Mouse (Mus musculus): ENCODE results near the gene Fgfr1op2. TPM values are rescaled to one million over a fixed set of nuclear protein-coding genes. Genes with fewer than 3 reads are reported as not detected.

Gene Fgfr1op2
- total and polyA plus RNA-seq, 2 experiments from 2014 or later = 22.3 to 45.9 TPM

DNA sequence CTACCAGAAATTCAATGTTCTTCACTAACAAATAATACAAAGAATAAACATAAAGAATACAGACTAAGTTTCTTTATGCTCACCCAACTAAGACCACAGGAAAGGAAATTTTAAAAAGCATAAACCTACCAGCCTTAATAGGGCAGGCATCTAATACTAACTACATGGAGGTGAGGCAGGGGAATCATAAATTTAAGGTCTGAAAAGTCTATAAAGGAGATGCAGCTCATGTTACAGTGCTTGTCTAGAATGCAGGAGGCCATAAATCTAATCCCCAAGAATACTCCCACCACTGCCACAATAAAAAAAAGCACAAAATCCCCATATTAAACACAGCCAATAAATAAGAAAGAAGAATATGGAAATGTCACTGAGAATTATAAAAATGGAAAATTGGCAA lies 4.9 kb upstream of the Fgfr1op2 start:
- no peak for TF ChIP-seq CTCF (IDR thresholded peaks at IDR 0.05; ENCODE audit: low read depth)
- peaks cover 16% of the 10 kb centered on the region for H3K4me1 ChIP-seq (ENCODE audit: insufficient read depth, low read length)
- H3K27me3 ChIP-seq (ENCODE audit: insufficient read depth, low read length) = no peaks in the 10 kb centered on the region
- H3K4me3 ChIP-seq (ENCODE audit: low read length) = no peak overlapping the region
- H3K4me2 ChIP-seq (ENCODE audit: low read depth, low read length) = no peak overlapping the region
- no peaks in the 10 kb centered on the region for H3K9me3 ChIP-seq (ENCODE audit: low read length)
- H3K36me3 ChIP-seq (ENCODE audit: insufficient read depth, low read length) = no peaks in the 10 kb centered on the region
- DNase-seq (ENCODE audit: low spot score) = no peak
- H3K27ac ChIP-seq = no peak overlapping the region
- ATAC-seq = no peak
- no peak overlapping the region for H3K9ac ChIP-seq (replicated peaks; ENCODE audit: low read length)

DNA sequence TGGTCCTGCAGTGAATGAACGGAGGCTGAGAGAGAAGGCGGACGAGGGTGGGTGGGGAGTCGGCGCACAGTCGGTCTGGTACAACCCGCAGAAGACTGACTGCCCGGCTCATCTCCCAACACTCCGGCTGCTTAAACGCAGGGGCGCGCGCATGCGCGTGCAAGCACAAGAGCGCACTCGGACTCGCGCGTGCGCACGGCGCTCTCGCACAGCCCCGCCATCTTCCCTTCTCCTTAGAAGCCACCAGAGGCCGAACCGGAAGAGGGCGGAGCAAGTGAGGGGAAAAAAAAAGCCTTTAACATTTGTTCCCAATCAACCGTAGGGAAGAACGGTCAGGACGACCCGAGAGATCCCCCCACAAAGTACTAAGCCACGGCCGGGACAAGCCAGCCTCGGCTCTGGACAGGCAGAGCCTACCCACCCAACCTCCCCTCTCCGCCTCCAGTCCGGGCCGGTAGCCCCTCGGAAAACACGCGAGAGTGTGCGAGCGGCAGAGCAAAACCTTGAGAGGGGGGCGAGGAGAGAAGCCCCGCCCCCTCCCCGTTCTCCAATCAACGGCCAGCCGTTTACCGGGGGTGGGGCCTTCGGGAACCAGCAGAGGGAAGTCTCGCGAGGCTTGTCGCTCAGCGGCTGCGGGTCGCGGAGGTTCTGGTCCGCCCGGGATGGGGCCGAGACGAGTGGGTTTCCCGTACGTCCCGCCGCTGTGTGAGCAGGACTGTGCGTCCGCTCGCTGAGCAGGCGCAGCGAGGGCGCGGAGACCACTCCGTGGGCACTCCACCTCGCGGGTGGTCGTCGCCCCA lies 507 bp downstream of the Fgfr1op2 start, which contains the start of gene Ints13:
Gene Ints13, minus strand, starts transcription at position 526 of the 800 bp plus-strand sequence.
- under 1% methylated on average over 77 of the region's 77 CpGs for WGBS
- H3K9me3 ChIP-seq (ENCODE audit: low read length) = no peaks in the 10 kb centered on the region
- 0 out of 2 replicates have a peak, but pooled peaks have one; percentile 25 for TF ChIP-seq CTCF (IDR thresholded peaks at IDR 0.05; ENCODE audit: low read depth)

DNA sequence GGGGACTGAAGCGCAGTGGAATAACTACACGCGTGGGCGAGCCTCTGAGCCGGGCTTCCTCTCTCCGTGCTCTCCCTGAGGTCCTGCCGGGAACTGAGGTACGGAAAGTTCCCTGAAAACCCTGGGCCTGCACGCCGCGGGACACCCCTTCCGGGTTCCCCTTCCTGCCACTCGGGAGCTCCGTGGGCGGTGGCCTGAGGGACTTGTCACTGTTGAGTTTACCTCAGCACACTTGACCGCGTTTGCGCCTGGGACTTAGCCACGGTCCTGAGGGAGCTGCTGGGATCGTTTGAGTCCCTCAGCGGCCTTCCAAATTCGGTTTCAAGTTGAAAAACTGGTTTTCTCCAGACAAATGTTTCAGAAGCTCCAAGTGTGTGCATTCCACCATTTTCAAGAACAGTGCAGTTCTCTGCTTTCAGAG lies 1.1 kb downstream of the Fgfr1op2 start:
- H3K36me3 ChIP-seq (ENCODE audit: insufficient read depth, low read length) = no peaks in the 10 kb centered on the region
- H3K4me1 ChIP-seq (ENCODE audit: insufficient read depth, low read length) = peaks cover 16% of the 10 kb centered on the region
- H3K4me3 ChIP-seq (ENCODE audit: low read length) = peak overlapping the region; percentile 77
- 2% methylated on average over 22 of the region's 22 CpGs for WGBS
- peak; percentile 71 for DNase-seq (ENCODE audit: low spot score)
- H3K4me2 ChIP-seq (ENCODE audit: low read depth, low read length) = peak overlapping the region; percentile 80
- H3K9ac ChIP-seq (replicated peaks; ENCODE audit: low read length) = peak overlapping the region; percentile 79
- peak overlapping the region; percentile 99 for H3K27ac ChIP-seq
- TF ChIP-seq CTCF (IDR thresholded peaks at IDR 0.05; ENCODE audit: low read depth) = no peak
- H3K9me3 ChIP-seq (ENCODE audit: low read length) = no peaks in the 10 kb centered on the region
- no peaks in the 10 kb centered on the region for H3K27me3 ChIP-seq (ENCODE audit: insufficient read depth, low read length)
- peak; percentile 58 for ATAC-seq

More for the DNA sequence above, 507 bp downstream of the Fgfr1op2 start, which contains the start of gene Ints13:
- peak within 1 kb of the TSS; percentile 77 for H3K4me3 ChIP-seq (ENCODE audit: low read length)
- peaks cover 16% of the 10 kb centered on the region for H3K4me1 ChIP-seq (ENCODE audit: insufficient read depth, low read length)
- H3K4me2 ChIP-seq (ENCODE audit: low read depth, low read length) = peak within 1 kb of the TSS; percentile 80
- ATAC-seq (peak; percentile 98), DNase-seq (ENCODE audit: low spot score) (peak; percentile 99)
- no peaks in the 10 kb centered on the region for H3K27me3 ChIP-seq (ENCODE audit: insufficient read depth, low read length)
- H3K9ac ChIP-seq (replicated peaks; ENCODE audit: low read length) = peak within 1 kb of the TSS; percentile 79
- no peaks in the 10 kb centered on the region for H3K36me3 ChIP-seq (ENCODE audit: insufficient read depth, low read length)
- peak within 1 kb of the TSS; percentile 99 for H3K27ac ChIP-seq

DNA sequence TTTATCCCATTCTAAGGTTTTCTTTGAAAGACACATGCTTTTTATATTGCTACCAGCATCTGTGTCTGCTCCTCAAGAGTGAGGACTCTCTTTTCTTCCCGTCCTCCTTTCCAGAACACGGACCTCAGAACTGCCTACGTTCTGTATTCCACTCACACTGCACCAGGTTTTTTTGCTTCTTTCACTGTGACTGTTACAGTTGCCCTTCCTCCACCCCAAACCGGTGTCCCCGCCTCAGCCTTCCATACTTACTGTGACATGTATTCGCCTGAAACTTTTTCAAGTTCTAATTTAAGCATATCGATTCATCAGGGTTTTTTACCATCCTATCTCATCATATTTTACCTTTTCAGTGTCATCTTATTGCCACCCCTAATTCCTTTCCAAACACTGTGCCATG lies 1.6 kb downstream of the Fgfr1op2 start:
- Histone ChIP-seq H3K27ac (peak overlapping the region; percentile 99), H3K9me3 (ENCODE audit: low read length) (no peaks in the 10 kb centered on the region), H3K27me3 (ENCODE audit: insufficient read depth, low read length) (no peaks in the 10 kb centered on the region), H3K4me1 (ENCODE audit: insufficient read depth, low read length) (peaks cover 16% of the 10 kb centered on the region), H3K36me3 (ENCODE audit: insufficient read depth, low read length) (no peaks in the 10 kb centered on the region), H3K4me2 (ENCODE audit: low read depth, low read length) (peak overlapping the region; percentile 80), H3K4me3 (ENCODE audit: low read length) (peak overlapping the region; percentile 77), H3K9ac (replicated peaks; ENCODE audit: low read length) (peak overlapping the region; percentile 79)
- WGBS = 10% methylated on average over 7 of the region's 7 CpGs
- ATAC-seq (no peak), DNase-seq (ENCODE audit: low spot score) (peak; percentile 45)
- no peak for TF ChIP-seq CTCF (IDR thresholded peaks at IDR 0.05; ENCODE audit: low read depth)

DNA sequence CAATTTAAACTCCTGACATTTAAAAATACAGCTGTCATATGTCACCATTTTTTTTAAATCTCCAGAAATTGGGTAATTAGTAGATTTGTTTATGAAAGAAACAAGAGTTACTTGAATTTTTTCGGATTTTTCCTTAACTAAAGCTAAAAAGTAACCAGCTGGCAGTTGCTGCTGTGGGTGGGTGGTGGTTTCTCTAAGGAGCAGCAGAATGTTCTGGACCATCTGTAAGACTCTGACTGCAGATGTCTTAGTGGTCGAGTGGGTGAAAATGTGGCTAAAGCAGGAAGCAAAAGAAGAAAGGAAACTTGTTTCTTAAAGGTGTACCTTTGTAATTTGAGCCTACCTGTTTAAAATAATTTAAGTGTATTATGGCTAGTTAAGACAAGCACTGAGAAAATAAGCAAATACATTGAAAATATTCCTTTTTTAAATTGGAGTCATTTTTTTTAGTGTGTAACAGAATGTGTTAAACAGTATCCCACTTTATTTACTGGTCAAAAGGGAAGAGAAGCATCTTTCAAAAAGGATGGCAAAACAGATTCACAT lies 3.5 kb downstream of the Fgfr1op2 start:
- no peak for ATAC-seq
- peaks cover 12% of the 10 kb centered on the region for H3K4me1 ChIP-seq (ENCODE audit: insufficient read depth, low read length)
- WGBS = 34% methylated on average over 2 of the region's 2 CpGs
- TF ChIP-seq CTCF (IDR thresholded peaks at IDR 0.05; ENCODE audit: low read depth) = no peak
- H3K4me2 ChIP-seq (ENCODE audit: low read depth, low read length) = no peak overlapping the region
- no peak overlapping the region for H3K27ac ChIP-seq
- no peaks in the 10 kb centered on the region for H3K36me3 ChIP-seq (ENCODE audit: insufficient read depth, low read length)
- H3K9me3 ChIP-seq (ENCODE audit: low read length) = no peaks in the 10 kb centered on the region
- no peaks in the 10 kb centered on the region for H3K27me3 ChIP-seq (ENCODE audit: insufficient read depth, low read length)
- H3K4me3 ChIP-seq (ENCODE audit: low read length) = no peak overlapping the region
- H3K9ac ChIP-seq (replicated peaks; ENCODE audit: low read length) = no peak overlapping the region
- DNase-seq (ENCODE audit: low spot score) = no peak

DNA sequence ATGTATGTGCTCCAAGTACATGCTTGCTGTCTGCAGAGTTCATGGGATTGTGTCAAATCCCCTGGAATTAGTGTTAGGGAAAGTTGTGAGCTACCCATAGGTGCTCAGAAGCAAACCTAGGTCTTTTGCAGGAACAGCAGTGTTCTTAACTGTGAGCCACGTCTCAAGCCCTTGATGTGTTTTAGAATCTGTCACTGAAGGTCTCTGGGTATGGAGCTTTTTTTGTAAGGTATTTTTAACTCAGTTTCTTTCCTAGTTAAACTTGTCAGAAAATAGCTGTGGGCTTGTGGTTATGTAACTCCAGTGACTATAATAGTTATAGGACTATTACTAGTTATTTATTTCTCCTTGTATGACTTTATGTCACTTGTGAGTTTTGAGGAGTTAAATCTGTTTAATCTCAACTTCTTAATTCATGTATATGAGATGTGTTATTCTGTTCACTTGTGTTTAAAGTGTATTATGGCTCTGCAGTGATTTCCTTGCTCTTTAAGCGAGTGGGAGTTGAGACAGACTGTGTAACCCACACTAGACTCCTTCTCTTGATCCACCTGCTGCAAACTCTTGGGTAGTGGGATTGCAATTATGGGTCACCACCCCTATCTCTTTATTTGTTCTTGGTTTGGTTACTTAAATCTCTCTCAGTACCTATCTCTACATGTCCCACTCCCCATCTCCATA lies 6.5 kb downstream of the Fgfr1op2 start:
- H3K36me3 ChIP-seq (ENCODE audit: insufficient read depth, low read length) = peaks cover 9% of the 10 kb centered on the region
- H3K4me2 ChIP-seq (ENCODE audit: low read depth, low read length) = no peak overlapping the region
- no peak overlapping the region for H3K9ac ChIP-seq (replicated peaks; ENCODE audit: low read length)
- DNase-seq (ENCODE audit: low spot score) = no peak
- H3K27me3 ChIP-seq (ENCODE audit: insufficient read depth, low read length) = no peaks in the 10 kb centered on the region
- ATAC-seq = no peak
- H3K4me3 ChIP-seq (ENCODE audit: low read length) = no peak overlapping the region
- WGBS = 83% methylated on average over 2 of the region's 2 CpGs
- no peaks in the 10 kb centered on the region for H3K9me3 ChIP-seq (ENCODE audit: low read length)
- no peak overlapping the region for H3K27ac ChIP-seq
- H3K4me1 ChIP-seq (ENCODE audit: insufficient read depth, low read length) = no peaks in the 10 kb centered on the region
- TF ChIP-seq CTCF (IDR thresholded peaks at IDR 0.05; ENCODE audit: low read depth) = no peak

All from hindbrain, postnatal 0 days (tissue).